Mouse (Mus musculus): ENCODE data around the gene Glmn. TPM values are rescaled to one million over a fixed set of nuclear protein-coding genes. Genes with fewer than 3 reads are reported as not detected.

Glmn gene
- 10 to 100 TPM; 17.3 TPM for total RNA-seq (2021)
- long read RNA-seq, experiment 1, transcript Glmn-201 (19 exons, 2,015 nt) = major isoform, 11 of 15 reads
- long read RNA-seq, experiment 1, partial matches to known transcripts = 1 of 15 reads
- long read RNA-seq, experiment 1, other reads (novel, unspliced or antisense) = 3 of 15 reads
- long read RNA-seq, experiment 2, transcript Glmn-201 (19 exons, 2,015 nt) = major isoform, 11 of 20 reads
- long read RNA-seq, experiment 2, partial matches to known transcripts = 1 of 20 reads
- long read RNA-seq, experiment 2, other reads (novel, unspliced or antisense) = 8 of 20 reads

- DNase-seq (ENCODE audit: low spot score in 2 of 2) = peak; percentile 77 to 82
These were observed at the start of gene Glmn, which contains the start of gene Rpap2 for GRCm38 (mm10) chr5:107597301-107598077. Glmn (minus strand) TSS chr5:107597888. Rpap2 (plus strand) TSS chr5:107597373.

DNA sequence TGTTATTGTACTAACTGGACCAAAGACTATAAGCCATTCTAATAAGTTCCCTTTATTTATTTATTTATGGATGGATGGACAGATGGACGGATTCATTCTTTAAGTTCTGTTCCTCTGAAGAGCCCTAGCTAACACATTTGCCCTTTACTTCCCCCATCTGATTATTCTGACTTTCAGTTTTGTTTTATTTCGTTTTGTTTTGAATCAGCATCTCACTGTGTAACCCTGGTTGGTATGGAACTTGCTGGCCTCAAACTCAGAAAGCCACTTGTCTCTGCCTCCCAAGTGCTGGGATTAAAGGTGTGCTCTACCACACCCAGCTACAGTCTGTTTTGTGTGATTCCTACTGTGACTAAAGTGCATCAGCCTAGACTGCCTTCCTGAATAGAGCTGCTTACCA is 48.2 kb upstream of the Glmn start:
- DNase-seq (ENCODE audit: low spot score in 2 of 2) = no peak

DNA sequence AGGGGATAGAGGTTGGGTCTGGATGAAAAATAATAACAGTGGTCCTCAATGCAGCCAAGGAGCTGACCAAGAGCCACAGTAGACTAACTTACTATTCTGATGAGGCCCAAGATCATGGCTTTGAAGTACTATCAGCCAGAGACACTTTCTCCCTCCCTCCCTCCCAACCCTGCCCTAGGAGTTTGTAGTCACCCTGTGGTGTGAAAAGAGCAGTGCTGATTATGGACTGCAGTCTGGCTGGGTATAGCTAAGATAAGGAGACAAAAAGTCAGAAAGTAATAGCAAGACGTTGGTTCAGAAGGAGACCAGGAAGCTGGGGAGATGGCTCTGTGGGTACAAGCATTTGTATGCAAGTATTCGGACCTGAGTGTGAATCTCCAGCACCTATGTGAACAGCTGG is 46.9 kb upstream of the Glmn start:
- DNase-seq (ENCODE audit: low spot score in 2 of 2) = no peak

- no peak for DNase-seq (ENCODE audit: low spot score in 2 of 2)
These were observed 40.7 kb upstream of the Glmn start for GRCm38 (mm10) chr5:107638366-107638765.

DNA sequence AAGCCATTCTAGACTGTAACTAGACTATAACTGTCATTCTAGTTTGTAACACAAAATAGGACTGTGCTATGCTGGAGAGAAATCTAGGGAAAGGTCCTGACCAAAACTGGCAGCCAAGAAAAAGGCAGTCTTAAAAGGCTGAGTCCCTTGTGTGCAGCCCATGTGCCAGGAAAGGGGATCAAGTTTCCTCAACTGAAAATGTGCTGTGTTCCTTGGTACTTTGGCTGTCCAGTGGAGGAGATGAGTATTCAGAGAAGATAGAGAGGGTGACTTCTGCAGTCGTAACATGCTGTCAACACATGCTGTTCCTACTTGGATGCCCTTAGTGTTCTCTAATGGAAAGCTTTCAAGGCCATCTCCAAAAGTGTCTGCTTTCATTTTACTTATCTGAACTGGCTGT is 39.4 kb upstream of the Glmn start:
- DNase-seq (ENCODE audit: low spot score in 2 of 2) = no peak

GRCm38 (mm10) chr5:107633651-107634050 is 36.0 kb upstream of the Glmn start:
- no peak for DNase-seq (ENCODE audit: low spot score in 2 of 2)

GRCm38 (mm10) chr5:107621327-107621726 is 23.6 kb upstream of the Glmn start:
- no peak for DNase-seq (ENCODE audit: low spot score in 2 of 2)

DNA sequence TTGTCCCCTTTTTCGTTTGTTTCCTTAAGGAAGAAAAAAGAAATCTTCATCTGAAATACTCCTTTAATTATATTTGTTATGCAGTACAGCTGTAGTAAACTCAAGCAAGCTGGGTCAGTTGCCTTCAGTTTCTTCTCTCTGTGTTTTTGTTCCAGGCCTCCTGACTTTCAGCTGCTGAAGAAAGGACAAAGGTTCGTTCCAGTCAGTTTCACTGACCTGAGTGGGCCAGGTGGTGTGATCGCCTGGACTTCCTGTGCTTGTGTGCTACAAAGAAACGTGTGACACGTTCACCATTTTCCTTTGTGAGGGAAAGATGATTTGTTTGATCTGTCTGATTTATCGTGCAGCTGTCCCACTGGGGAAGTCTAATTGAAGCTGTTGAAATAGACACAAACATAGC is 20.3 kb upstream of the Glmn start:
- DNase-seq (ENCODE audit: low spot score in 2 of 2) = no peak

- DNase-seq (ENCODE audit: low spot score in 2 of 2) = peak in 1 of 2 experiments; percentile 24
These were observed 13.5 kb upstream of the Glmn start for GRCm38 (mm10) chr5:107611224-107611623.

- DNase-seq (ENCODE audit: low spot score in 2 of 2) = no peak
These were observed 692 bp upstream of the Glmn start for GRCm38 (mm10) chr5:107598380-107598779.

DNA sequence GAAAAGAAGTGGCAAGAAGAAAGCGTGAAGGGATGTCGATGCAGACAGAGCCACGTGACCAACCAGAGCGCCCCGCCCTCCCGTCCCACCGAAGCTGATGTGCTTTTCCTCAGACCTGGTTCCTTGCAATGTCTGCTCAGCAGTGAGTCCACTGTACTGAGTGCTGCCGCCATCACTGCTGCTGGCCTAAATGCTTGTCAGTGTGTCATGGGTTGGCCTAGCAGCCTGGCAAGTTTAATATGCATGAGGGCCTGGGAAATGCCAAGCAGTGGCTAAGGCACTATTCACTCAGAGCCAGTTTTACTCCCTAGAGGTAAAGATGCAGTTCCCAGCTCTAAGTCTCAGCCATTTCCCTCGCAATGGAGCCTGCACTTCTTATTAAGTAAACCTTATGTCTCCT is 28.5 kb downstream of the Glmn start:
- no peak for DNase-seq (ENCODE audit: low spot score in 2 of 2)

GRCm38 (mm10) chr5:107556969-107557368 is 40.7 kb downstream of the Glmn start:
- DNase-seq (ENCODE audit: low spot score in 2 of 2) = no peak

- no peak for DNase-seq (ENCODE audit: low spot score in 2 of 2)
These were observed 43.4 kb downstream of the Glmn start for GRCm38 (mm10) chr5:107554336-107554735.

GRCm38 (mm10) chr5:107548444-107548843 is 49.2 kb downstream of the Glmn start:
- no peak for DNase-seq (ENCODE audit: low spot score in 2 of 2)

DNA sequence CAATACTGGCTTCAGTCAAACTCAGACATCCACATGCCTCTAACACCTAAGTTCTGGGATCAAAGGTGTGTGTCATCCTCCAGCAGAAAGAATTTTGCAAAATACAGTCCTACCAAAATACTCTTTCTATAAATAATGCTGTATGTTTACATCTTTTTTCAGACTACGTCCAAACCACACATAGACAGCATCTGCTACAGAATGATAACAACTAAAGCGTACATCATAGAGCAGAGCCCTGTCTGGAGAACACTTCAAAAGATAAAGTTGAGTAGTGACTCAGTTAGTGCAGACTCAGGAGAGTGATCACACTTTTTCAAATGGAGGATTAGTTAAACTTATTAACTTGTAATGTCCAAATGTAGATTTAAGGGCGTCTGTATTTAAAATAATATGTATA is 49.7 kb downstream of the Glmn start:
- DNase-seq (ENCODE audit: low spot score in 2 of 2) = no peak

DNA sequence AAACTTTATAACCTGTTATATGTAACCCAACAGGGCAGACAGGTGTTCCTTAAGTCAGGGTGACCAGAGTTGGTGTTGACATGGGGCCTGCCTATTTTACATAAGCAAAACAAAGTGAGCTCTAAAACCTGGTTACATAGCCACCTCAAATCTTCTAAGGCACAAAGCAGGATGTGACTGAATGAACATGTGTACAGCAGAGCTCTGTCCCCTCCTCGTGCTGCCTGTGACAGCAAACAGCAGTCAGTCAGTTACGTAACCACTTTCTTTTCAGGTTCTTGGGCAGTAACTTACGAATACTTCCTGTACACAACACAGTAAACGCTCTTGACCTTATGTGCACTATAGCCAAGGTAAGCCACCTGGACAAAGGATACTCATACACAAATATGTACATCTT is 51.8 kb downstream of the Glmn start:
- DNase-seq (ENCODE audit: low spot score in 2 of 2) = no peak

DNA sequence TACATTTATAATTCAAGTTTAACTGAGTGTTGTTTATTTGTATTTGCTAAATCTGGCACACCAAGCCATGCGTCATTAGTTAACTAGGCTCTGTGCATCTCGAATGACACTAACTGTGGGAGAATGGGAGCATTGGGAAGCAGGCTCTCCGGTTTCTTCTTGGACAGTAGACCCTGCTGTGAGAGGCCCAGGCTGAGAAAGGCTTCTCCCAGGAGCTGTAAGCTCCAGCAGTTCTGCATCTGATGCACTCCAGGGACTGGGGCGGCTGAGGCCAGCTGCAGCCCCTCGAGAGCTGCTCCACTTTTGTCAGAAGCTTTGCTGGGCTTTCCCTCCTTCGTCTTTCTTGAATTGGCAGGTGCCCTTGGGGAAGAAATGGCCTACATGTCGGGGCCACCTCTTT is 56.0 kb downstream of the Glmn start:
- DNase-seq (ENCODE audit: low spot score in 2 of 2) = peak; percentile 21 to 38

DNA sequence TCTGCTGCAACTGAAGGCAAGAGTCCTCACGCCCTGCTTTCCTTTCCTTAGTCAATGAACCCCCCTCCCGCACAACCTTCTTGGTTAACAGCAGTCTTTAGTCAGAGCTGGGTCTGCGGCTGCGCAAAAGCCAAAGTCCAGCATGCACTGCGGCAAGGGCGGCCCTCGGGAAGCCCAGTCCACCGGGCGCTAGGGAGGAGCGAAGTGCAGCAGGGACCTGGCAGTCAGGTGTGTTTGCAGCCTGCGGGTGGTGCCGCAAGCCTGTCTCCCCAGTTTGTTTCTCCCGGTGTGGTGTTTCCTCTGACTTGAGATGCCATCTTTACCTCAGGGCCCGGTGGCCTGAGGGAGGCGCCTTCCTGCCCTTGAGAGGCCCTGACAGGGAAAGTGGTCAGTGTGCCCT is 63.1 kb downstream of the Glmn start, which contains the start of gene 1700028K03Rik:
Gene 1700028K03Rik (plus strand): TSS at position 129 of the 400 bp plus-strand sequence.
- no peak for DNase-seq (ENCODE audit: low spot score in 2 of 2)

- DNase-seq (ENCODE audit: low spot score in 2 of 2) = no peak
These were observed 64.1 kb downstream of the Glmn start for GRCm38 (mm10) chr5:107533590-107533989.

GRCm38 (mm10) chr5:107528856-107529255 is 68.8 kb downstream of the Glmn start:
- no peak for DNase-seq (ENCODE audit: low spot score in 2 of 2)

GRCm38 (mm10) chr5:107524281-107524680 is 73.4 kb downstream of the Glmn start:
- DNase-seq (ENCODE audit: low spot score in 2 of 2) = no peak

- DNase-seq (ENCODE audit: low spot score in 2 of 2) = no peak
These were observed 75.8 kb downstream of the Glmn start for GRCm38 (mm10) chr5:107521897-107522296.
